Mouse (Mus musculus) forebrain, embryonic 10.5 days (tissue): ENCODE results near the gene Ttc22. TPM values are rescaled to one million over a fixed set of nuclear protein-coding genes. Genes with fewer than 3 reads are reported as not detected.

ENCODE experiments used
- DNase-seq: peaks from one replicate; pipeline ENCODE4 v3.0.0-alpha.2; 2017; ENCODE audit warnings: low spot score; ENCODE audit errors: extremely low spot score
- H3K27ac ChIP-seq: fragments of 300-500 bp; sonication (generic); 2 replicates; pipeline ENCODE4 v1.5.1; 2016; ENCODE audit warnings: mild to moderate bottlenecking
- H3K27me3 ChIP-seq: fragments of 300-500 bp; sonication (generic); 2 replicates; pipeline ENCODE4 v1.6.1; 2016; ENCODE audit warnings: mild to moderate bottlenecking; ENCODE audit not compliant: poor library complexity, severe bottlenecking
- H3K36me3 ChIP-seq: fragments of 300-500 bp; sonication (generic); replicated peaks from 2 replicates; pipeline ENCODE4 v1.6.1; 2016; ENCODE audit warnings: mild to moderate bottlenecking, moderate library complexity
- H3K4me1 ChIP-seq: fragments of 300-500 bp; sonication (generic); 2 replicates; pipeline ENCODE4 v1.6.1; 2016
- H3K4me3 ChIP-seq: fragments of 300-500 bp; sonication (generic); 2 replicates; pipeline ENCODE4 v1.5.1; 2016; ENCODE audit warnings: mild to moderate bottlenecking, moderate library complexity
- H3K9me3 ChIP-seq: fragments of 300-500 bp; sonication (generic); 2 replicates; pipeline ENCODE4 v1.6.1; 2016; ENCODE audit warnings: mild to moderate bottlenecking, moderate library complexity
- WGBS: fragments of 180-500 bp; shearing (Covaris S2); methylation state at CpG from one replicate; pipeline ENCODE4 v1.1.7; 2016; 5-methylcytosine and 5-hydroxymethylcytosine counted together
- polyA plus RNA-seq: library from polyadenylated mRNA; unstranded; fragments of >200 nt; fragmentation: Nextera tagmentation; extraction: Ambion mirVana; gene quantifications from 2 replicates; pipeline ENCODE4 v1.2.1, GENCODE M21; 2016

Gene Ttc22
- polyA plus RNA-seq, 1 experiment from 2014 or later = not detected

GRCm38 (mm10) chr4:106647137-106647536 is 24.9 kb downstream of the Ttc22 start:
- H3K27ac ChIP-seq = no peak overlapping the region
- WGBS = 86% methylated on average over 6 of the region's 6 CpGs
- peaks cover 12% of the 10 kb centered on the region for H3K4me1 ChIP-seq
- H3K36me3 ChIP-seq = no peaks in the 10 kb centered on the region
- DNase-seq = no peak
- peaks cover 27% of the 10 kb centered on the region for H3K27me3 ChIP-seq
- H3K4me3 ChIP-seq = no peak overlapping the region
- no peaks in the 10 kb centered on the region for H3K9me3 ChIP-seq

- WGBS = 4% methylated on average over 40 of the region's 40 CpGs
- DNase-seq = peak; percentile 98
- Histone ChIP-seq H3K4me1 (peaks cover 12% of the 10 kb centered on the region), H3K27ac (peak within 1 kb of the TSS; percentile 83), H3K4me3 (peak within 1 kb of the TSS; percentile 63), H3K27me3 (peaks cover 21% of the 10 kb centered on the region), H3K36me3 (peaks cover 32% of the 10 kb centered on the region), H3K9me3 (no peaks in the 10 kb centered on the region)
Observed at GRCm38 (mm10) chr4:106650833-106651527, 28.7 kb downstream of the Ttc22 start, which contains the start of gene Pars2. Pars2 (plus strand) TSS chr4:106651069.

GRCm38 (mm10) chr4:106652546-106652945 is 30.3 kb downstream of the Ttc22 start:
- peaks cover 43% of the 10 kb centered on the region for H3K36me3 ChIP-seq
- WGBS = 93% methylated on average over 3 of the region's 3 CpGs
- no peak overlapping the region for H3K27ac ChIP-seq
- peaks cover 16% of the 10 kb centered on the region for H3K27me3 ChIP-seq
- DNase-seq = no peak
- peaks cover 12% of the 10 kb centered on the region for H3K4me1 ChIP-seq
- no peaks in the 10 kb centered on the region for H3K9me3 ChIP-seq
- no peak overlapping the region for H3K4me3 ChIP-seq

- H3K4me3 ChIP-seq = no peak overlapping the region
- H3K36me3 ChIP-seq = peaks cover 48% of the 10 kb centered on the region
- H3K4me1 ChIP-seq = peaks cover 12% of the 10 kb centered on the region
- H3K9me3 ChIP-seq = no peaks in the 10 kb centered on the region
- H3K27me3 ChIP-seq = peaks cover 11% of the 10 kb centered on the region
- WGBS = 95% methylated on average over 15 of the region's 15 CpGs
- no peak overlapping the region for H3K27ac ChIP-seq
- DNase-seq = no peak
Observed at GRCm38 (mm10) chr4:106653051-106653450, 30.8 kb downstream of the Ttc22 start.

- Histone ChIP-seq H3K4me3 (no peak overlapping the region), H3K27ac (no peak overlapping the region), H3K9me3 (no peaks in the 10 kb centered on the region), H3K36me3 (peaks cover 73% of the 10 kb centered on the region), H3K4me1 (peaks cover 9% of the 10 kb centered on the region), H3K27me3 (no peaks in the 10 kb centered on the region)
- no peak for DNase-seq
- WGBS = 91% methylated on average over 10 of the region's 10 CpGs
Observed at GRCm38 (mm10) chr4:106655681-106656080, 33.4 kb downstream of the Ttc22 start.

GRCm38 (mm10) chr4:106663956-106664470 is 41.8 kb downstream of the Ttc22 start:
- no peak overlapping the region for H3K27ac ChIP-seq
- no peaks in the 10 kb centered on the region for H3K27me3 ChIP-seq
- no peaks in the 10 kb centered on the region for H3K4me1 ChIP-seq
- 95% methylated on average over 5 of the region's 5 CpGs for WGBS
- DNase-seq = no peak
- peaks cover 100% of the 10 kb centered on the region for H3K36me3 ChIP-seq
- H3K9me3 ChIP-seq = no peaks in the 10 kb centered on the region
- no peak overlapping the region for H3K4me3 ChIP-seq

- H3K4me3 ChIP-seq = no peak overlapping the region
- H3K27me3 ChIP-seq = no peaks in the 10 kb centered on the region
- H3K4me1 ChIP-seq = no peaks in the 10 kb centered on the region
- DNase-seq = no peak
- no peak overlapping the region for H3K27ac ChIP-seq
- H3K36me3 ChIP-seq = peaks cover 100% of the 10 kb centered on the region
- WGBS = 91% methylated on average over 6 of the region's 6 CpGs
- no peaks in the 10 kb centered on the region for H3K9me3 ChIP-seq
Observed at GRCm38 (mm10) chr4:106664697-106665096, 42.5 kb downstream of the Ttc22 start.

GRCm38 (mm10) chr4:106665269-106665668 is 43.0 kb downstream of the Ttc22 start:
- 90% methylated on average over 2 of the region's 2 CpGs for WGBS
- DNase-seq = no peak
- H3K27me3 ChIP-seq = no peaks in the 10 kb centered on the region
- no peaks in the 10 kb centered on the region for H3K4me1 ChIP-seq
- H3K9me3 ChIP-seq = no peaks in the 10 kb centered on the region
- H3K27ac ChIP-seq = no peak overlapping the region
- H3K4me3 ChIP-seq = no peak overlapping the region
- H3K36me3 ChIP-seq = peaks cover 100% of the 10 kb centered on the region

GRCm38 (mm10) chr4:106665673-106666072 is 43.4 kb downstream of the Ttc22 start:
- Histone ChIP-seq H3K27ac (no peak overlapping the region), H3K4me3 (no peak overlapping the region), H3K27me3 (no peaks in the 10 kb centered on the region), H3K9me3 (no peaks in the 10 kb centered on the region), H3K36me3 (peaks cover 100% of the 10 kb centered on the region), H3K4me1 (no peaks in the 10 kb centered on the region)
- 96% methylated on average over 10 of the region's 10 CpGs for WGBS
- DNase-seq = no peak

- Histone ChIP-seq H3K4me1 (no peaks in the 10 kb centered on the region), H3K9me3 (no peaks in the 10 kb centered on the region), H3K27ac (no peak overlapping the region), H3K4me3 (no peak overlapping the region), H3K36me3 (peaks cover 100% of the 10 kb centered on the region), H3K27me3 (no peaks in the 10 kb centered on the region)
- DNase-seq = no peak
- WGBS = 94% methylated on average over 2 of the region's 2 CpGs
Observed at GRCm38 (mm10) chr4:106666546-106666945, 44.3 kb downstream of the Ttc22 start.

- peaks cover 11% of the 10 kb centered on the region for H3K4me1 ChIP-seq
- no peak for DNase-seq
- H3K4me3 ChIP-seq = no peak overlapping the region
- H3K27ac ChIP-seq = no peak overlapping the region
- WGBS = 96% methylated on average over 5 of the region's 5 CpGs
- H3K27me3 ChIP-seq = no peaks in the 10 kb centered on the region; the same call in 1 of the 2 replicates
- H3K36me3 ChIP-seq = peaks cover 57% of the 10 kb centered on the region
- no peaks in the 10 kb centered on the region for H3K9me3 ChIP-seq
Observed at GRCm38 (mm10) chr4:106676749-106677148, 54.5 kb downstream of the Ttc22 start.

- peaks cover 11% of the 10 kb centered on the region for H3K4me1 ChIP-seq
- DNase-seq = peak; percentile 94
- peak within 1 kb of the TSS; percentile 80 for H3K4me3 ChIP-seq
- H3K27ac ChIP-seq = peak within 1 kb of the TSS; percentile 86
- H3K36me3 ChIP-seq = peaks cover 39% of the 10 kb centered on the region
- no peaks in the 10 kb centered on the region; the same call in 1 of the 2 replicates for H3K27me3 ChIP-seq
- H3K9me3 ChIP-seq = no peaks in the 10 kb centered on the region
- under 1% methylated on average over 43 of the region's 43 CpGs for WGBS
Observed at GRCm38 (mm10) chr4:106678442-106679118, 56.3 kb downstream of the Ttc22 start, which contains the start of gene Ttc4. Ttc4 (minus strand) TSS chr4:106678944.

- Histone ChIP-seq H3K9me3 (no peaks in the 10 kb centered on the region), H3K4me3 (peak overlapping the region; percentile 80), H3K4me1 (peaks cover 11% of the 10 kb centered on the region), H3K27me3 (no peaks in the 10 kb centered on the region; the same call in 1 of the 2 replicates), H3K27ac (0 out of 2 replicates have a peak overlapping the region, but pooled peaks have one; percentile 86), H3K36me3 (peaks cover 33% of the 10 kb centered on the region)
- WGBS = 38% methylated on average over 3 of the region's 3 CpGs
- no peak for DNase-seq
Observed at GRCm38 (mm10) chr4:106679152-106679551, 56.9 kb downstream of the Ttc22 start.
